Mouse (Mus musculus) T-helper 2 cell (primary cell): ENCODE data around the gene Sept8.

Source experiments
- in situ Hi-C: fragments of 300-600 bp; cut with MboI, MseI; formaldehyde crosslinking; loops from one replicate; pipeline ENCODE4 v1.15.1; 2025; ENCODE audit warnings: high pct_unique_total_duplicates

The Sept8 gene

DNA sequence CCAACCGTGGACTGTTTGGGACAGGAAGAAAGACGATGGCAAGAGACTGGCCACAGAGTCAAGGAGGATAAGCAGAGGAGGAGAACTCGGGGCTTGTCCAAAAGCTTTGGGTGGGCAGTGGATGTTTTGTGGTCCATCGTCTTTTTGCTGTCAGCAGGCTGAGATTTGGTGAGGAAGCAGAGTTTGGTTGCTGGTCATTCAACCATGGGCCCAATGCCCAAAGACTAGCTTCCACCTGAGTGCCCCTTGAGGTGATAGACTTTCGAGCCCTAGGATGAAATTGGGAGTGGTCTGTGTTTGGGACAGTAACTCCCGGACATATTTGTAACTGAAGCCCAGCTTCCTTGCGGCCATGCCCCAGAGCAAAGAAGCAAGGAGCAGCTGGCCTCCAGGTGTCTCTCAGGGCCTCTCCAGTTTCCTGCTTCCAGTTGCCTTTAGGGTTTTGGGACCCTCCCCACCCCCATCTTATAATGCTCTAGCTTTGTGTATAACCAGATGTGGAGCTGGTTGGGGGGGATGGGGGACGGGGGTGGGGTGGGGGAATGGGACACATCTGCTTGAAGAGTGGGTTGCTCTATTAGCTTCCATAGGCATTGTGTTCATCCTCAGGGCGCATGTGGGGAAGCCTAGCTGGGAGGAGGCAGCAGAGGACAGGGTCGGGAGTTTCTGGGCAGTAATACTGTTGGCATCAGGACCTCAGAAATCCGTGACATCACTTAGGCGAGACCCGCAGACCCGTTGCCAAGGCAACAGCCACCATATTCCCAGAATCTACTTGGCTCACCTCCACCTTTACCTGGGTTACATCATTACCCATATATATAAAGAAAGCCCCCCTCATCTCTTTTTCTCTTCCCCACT is 4.7 kb downstream of the Sept8 start:
- in situ Hi-C loops = no loop called here

DNA sequence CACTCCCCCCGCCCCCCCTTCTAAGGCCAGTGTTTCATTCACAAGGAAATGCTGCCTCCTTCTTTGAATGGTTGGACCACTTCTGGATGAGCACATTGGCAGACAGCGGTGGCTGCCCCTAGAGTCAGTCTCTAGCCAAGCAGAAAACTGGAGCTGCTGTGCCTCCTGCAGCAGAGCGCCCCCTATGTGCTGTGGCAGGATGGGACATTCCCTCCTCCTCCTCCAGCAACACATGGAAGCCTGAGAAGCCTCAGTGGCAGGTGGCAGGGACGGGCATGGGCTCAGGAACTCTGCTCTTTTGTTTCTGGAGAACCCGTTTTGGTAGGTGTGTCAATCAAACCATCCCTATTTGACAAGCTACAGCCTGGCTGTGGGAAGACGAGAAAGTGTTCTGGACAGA is 5.8 kb downstream of the Sept8 start:
- in situ Hi-C loops = loop anchor here (5.0 kb wide), 1 partner anchor 33 kb away; no protein-coding TSS in a partner anchor

DNA sequence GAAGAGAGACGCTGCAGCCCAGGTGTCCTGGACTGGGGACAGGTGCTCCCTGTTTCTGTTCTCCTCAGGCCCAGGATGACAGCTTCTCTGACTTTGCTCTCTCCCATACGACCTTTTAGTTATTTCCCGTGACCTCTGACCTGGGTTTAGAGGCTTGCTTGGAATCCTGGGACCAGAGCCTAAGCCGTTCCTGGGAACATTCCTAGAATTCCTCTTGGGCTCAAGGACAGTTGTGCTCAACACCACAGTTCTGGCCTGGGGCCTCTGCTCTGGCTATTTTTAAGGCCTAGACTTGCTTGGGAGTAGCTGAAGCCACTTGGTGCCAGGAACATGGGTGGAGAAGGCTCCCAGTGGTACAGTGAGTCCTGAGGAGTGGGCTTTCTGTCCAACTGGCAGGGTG is 6.4 kb downstream of the Sept8 start:
- in situ Hi-C loops = loop anchor here (5.0 kb wide), 1 partner anchor 33 kb away; no protein-coding TSS in a partner anchor

DNA sequence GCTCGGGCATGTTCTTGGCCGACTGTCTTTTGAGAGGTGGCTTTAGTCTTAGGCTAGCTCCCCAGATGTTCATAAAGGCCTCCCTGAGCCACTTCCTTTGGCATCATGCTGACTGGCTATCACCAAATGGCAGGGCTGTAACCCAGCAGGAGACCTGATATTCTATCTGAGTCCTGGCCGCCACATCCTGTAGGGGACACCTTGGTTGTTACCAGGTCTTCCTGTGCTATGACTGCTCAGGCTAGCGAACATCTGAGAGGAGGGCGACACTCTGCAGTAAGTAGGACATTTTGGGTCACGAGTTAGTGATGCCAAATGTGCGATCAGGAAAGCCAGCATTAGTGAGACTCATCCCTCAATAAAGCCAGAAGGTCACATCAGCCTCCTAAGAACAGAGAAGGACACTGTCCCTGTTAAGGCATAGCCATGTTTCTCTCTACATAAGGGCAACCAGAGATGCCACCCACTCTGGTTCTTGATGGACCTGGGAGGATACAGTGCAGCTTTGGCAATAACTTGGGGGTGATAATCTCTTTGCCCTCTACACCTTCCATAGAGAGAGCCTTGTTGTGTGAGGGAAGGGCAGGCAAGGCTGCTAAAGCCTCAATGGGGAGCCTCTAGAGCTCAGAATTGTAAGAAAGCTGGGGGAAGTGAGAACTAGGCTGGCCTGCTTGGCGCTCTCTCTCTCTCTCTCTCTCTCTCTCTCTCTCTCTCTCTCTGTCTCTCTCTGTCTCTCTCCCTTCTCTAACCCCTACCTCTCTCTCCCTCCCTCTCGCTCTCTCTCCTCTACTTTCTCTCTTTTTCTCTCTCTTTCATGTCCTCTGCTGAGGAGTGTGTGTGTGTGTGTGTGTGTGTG is 9.6 kb downstream of the Sept8 start:
- in situ Hi-C loops = loop anchor here (5.0 kb wide), 1 partner anchor 36 kb away; no protein-coding TSS in a partner anchor

DNA sequence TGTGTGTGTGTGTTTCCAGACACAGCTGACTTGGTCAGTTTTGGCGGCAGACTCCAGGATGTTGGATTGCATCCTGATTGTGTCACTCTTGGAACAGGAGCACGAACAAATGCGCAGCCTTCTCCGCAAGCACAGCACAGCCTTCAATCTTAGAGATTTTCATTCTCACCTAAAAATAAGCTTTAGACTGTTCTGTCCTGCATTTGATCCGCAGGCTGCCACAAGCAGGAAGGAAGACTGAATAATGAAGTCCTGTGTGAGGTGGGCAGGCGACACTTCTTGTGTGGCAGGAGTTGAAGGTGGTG is 10.1 kb downstream of the Sept8 start:
- in situ Hi-C loops = loop anchor here (5.0 kb wide), 1 partner anchor 37 kb away; no protein-coding TSS in a partner anchor

DNA sequence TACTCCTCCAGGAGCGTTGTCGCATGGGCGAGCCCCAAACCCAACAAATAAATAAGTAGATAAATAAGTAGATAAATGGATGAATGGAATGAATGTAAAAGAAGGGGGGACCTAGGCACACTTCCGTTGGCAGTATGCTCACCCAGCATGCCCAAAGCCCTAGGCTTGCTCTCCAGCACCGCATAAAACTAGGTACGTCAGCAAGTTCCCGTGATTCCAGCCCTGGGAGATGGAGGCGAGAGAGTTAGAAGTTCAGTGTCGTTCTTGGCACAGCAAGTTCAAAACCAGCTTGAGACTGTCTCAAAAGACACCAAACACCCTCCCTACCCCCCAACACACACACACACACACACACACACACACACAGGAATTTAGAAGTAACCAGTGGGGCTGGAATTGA is 10.9 kb downstream of the Sept8 start:
- in situ Hi-C loops = no loop called here

DNA sequence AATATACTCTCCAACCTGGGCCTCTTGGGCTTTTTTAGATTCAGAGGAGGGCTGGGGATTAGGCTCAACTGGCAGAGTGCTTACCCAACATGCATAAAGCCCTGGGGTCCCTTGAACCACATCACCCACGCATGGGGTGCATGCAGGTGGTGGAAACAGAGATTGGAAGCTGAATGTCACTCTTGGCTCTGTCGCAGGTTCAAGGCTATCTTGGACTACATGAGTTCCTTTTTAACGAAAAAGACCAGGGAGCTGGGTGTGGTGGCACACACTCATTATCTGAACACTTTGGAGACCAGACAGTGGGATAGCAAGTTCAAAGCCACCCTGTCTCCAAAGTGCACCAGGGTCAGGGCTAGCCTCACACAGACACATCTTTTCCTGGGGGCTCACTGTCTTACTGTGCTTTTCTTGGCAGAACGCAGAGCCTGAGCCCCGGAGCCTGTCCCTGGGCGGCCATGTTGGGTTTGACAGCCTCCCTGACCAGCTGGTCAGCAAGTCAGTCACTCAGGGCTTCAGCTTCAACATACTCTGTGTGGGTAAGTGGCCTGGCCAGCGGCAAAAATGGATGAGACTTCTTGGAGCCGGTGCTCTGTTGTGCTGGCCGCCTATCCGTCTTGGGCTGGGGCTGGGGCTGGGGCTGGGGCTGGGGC is 12.6 kb downstream of the Sept8 start:
- in situ Hi-C loops = no loop called here

DNA sequence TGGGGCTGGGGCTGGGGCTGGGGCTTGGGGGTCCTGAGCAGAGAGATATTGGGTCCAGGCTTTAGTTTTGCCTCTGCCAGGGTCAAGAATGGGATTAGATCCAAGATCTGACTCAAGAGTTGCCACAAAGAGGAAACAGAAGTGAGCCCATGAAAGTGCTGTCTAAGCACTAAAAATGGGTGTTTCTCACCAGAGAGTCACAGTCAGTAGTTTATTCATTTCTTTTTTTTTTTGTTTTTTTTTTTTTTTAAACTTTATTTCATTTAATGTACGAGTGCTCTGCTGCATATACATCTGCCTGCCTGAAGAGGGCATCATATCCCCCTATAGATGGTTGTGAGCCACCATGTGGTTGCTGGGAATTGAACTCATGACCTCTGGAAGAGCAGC is 13.2 kb downstream of the Sept8 start:
- in situ Hi-C loops = no loop called here

DNA sequence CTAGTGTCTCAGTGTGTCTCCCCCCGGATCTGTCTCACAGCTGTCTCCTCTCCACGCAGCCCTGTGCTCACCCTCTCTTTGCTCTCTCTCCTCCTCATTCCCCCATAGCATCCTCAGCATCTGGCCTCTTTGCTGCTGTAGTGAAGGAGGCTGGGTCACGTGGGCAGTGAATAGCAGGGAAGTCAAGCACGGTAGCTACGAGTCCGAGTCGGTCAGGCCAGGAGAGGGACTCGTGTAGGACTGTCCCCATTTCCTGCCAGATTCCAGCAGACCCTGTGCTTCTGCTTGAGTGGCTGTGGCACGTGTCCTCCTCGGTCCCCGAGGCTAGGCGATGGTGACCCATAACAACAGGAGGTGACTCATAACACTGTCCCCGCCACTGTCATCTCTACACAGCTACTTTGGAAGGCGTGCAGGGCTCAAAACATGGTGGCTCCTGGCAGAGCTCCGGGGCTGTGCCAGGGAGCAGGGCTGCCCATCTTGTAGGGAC is 20.0 kb downstream of the Sept8 start:
- in situ Hi-C loops = no loop called here

DNA sequence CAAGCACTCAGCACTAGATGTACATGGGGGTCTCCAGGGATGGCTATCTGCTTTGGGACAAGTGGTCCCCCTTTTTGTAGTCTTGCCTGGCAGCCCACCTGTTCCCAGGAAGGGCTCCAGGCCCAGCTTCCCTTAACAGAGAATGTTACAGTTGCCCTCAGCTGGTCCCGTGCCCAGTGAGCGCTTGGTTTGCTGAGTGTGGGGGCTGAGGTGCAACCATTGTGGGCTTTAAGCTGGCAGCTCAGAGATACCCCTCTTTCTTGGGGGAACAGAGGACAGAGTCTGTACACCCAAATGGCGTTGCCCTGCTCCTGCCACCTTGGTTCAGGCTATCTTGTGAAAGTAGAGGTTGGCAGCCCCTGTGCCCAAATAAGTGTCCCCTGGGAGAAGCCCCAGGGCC is 21.3 kb downstream of the Sept8 start:
- in situ Hi-C loops = no loop called here

DNA sequence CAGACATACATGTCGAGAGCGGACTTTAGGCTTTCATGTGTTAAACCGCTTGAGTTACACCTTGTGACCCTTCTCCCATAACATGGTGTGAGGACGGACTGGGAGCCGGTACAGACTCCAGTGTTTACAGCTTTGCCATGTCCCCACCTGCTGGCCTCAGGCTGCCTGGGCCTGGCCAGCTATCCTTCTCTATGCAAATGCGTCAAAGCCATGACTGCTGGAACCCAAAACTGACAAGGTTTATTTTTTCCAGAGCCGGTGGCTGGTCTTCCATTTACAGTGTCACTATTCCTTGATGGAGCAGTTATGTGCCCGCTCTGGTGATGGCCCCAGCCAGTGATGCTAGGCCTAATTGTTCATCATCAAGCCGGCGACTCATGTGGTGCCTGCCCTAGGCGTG is 22.2 kb downstream of the Sept8 start:
- in situ Hi-C loops = no loop called here

DNA sequence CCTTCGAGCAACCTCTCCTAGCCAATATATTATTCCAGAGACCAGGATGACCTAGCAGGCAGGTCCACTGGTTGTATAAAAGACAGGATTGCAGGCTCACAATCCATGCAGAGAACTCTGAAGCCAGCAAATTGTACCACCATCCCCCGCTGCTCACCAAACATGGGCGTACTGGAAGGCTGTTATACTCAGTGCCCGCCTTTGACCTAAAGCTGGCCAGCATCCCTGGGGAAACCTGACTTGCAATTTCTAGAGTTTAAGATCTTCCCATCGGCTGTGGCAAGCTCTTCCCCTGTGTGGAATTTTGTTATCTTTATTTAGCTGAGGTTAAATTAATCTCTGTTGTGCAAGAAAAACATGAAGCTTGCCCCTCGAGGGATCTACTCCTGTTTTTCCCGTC is 24.0 kb downstream of the Sept8 start:
- in situ Hi-C loops = no loop called here

DNA sequence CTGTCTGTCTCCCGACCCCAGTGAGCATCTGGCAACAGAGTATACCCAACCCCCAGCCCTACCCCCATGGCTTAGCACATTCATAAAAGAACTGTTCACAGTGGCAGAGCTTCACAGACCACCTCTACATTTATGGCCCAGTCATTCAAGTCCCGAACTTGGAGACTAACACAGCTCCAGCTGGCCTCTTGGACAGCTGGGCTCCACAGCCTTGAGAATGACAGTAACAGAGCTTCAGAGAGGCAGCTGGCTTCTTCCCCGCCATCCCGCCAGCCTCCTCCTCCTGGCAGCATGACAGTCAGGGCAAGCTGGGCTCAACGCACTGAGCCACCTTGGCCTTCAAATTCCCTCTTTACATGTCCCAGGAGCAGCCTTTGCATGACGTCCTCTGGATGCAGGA is 27.2 kb downstream of the Sept8 start:
- in situ Hi-C loops = no loop called here

DNA sequence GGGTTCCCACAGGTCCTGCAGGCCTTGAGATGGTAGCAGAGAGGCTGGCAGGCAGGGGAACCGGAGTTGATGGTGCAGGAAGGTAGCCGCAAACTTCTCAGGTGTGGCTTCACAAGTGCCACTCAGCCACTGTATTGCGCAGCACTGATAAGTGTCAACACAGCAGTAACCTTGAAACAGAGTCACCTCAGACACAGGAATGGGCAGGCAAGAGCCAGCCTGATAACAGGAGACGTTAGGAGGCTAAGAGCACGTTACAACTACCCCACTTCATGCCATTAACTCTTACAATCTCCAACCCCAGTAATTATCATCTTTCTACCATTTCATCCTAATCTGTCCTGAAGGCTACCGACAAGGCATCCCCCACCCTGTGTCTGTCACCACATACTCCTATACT is 28.5 kb downstream of the Sept8 start:
- in situ Hi-C loops = no loop called here

DNA sequence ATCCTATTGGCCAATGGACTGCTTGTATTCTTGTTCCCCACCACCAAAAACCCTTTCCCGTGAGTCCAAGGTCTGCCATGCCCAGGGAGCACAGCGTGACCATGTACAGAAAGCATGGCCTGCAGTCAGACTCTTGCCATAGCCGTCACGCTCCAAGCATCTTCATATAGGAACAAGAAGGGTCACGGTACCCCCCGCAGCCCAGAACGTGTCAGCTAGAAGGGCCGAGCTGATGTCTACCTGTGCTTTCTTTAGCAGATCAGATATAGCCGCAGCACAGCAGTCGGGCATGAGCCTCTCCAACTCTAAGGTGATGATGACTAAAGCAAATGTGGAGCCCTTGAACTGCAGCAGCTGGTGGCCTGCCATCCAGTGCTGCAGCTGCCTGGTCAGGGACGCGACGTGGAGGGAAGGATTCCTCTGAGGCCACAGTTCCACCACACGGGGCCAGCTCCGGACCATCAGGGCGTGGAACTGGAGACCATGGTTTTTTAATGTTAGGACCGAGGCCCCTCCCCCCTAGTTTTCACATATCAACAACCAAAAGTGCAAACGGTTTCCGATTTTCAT is 29.1 kb downstream of the Sept8 start:
- in situ Hi-C loops = no loop called here

DNA sequence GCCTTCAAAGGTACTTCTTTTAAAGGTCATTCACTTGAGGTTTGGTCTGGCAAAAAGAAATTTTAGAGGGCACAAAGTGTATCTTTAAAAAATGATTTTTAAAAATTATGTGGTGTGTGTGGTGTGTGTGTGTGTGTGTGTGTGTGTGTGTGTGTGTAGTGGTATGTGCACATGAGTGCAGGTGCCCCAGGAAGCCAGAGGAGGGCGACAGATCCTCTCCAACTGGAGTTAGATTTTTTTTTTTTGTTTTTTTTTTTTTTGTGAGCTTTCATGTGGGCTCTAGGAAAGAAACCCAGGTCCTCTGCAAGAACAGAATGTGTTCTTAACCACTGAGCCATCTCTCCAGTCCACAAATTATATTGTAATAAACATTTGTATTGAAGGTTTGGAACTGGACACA is 31.7 kb downstream of the Sept8 start:
- in situ Hi-C loops = no loop called here

DNA sequence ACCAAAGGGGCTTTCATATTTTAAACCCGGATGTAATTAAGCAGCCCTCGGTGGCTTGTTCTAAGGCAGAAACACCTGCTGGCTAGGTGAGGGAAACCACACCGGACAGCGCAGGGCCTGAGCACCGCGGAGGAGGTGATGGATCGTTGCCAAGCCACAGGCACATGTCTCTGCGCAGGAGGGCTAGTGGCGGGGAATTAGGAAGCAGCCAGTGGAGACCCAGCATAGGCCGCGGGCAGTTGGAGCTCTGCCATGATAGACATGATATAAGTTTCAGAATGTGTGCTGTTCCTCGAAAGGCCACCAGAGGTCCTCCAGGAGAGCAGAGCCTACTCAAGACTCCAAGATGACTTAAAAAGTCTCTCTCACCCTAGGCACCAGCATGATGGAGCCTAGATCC is 32.7 kb downstream of the Sept8 start:
- in situ Hi-C loops = no loop called here

DNA sequence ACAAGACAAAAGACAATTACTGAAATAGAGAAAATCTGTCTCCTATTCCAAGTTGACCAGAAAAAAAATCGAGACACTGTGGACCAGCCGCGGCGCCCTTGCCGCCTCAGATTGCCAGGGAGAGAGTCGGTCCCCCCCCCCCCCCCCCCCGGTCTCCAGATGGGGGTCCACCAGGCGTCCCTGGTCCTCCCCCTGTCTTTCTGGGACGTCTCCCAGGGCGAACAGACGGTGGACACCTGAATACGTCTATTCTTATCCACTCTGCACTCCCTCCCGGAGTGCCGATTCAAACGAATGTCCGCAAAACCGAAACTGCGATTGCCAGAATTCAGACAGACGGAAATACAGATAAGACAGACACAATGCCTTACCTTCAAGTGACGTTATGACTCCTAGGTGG is 37.5 kb downstream of the Sept8 start:
- in situ Hi-C loops = loop anchor here (5.0 kb wide), 1 partner anchor 476 kb away; no protein-coding TSS in a partner anchor

DNA sequence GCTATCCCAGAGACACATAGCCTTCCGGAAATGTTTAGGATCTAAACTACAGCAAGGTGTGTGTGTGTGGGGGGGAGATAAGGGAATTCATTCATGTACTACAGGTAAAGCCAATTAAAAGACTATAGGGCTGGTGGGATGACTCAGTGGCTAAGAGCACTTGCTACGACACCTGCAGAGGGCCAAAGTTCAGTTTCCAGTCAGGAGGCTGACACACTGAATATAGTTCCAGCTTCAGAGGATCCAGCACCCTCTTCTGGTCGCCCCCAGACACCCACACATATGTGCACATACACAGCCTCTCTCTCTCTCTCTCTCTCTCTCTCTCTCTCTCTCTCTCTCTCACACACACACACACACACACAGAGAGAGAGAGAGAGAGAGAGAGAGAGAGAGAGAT is 38.9 kb downstream of the Sept8 start:
- in situ Hi-C loops = loop anchor here (5.0 kb wide), 1 partner anchor 474 kb away; no protein-coding TSS in a partner anchor

DNA sequence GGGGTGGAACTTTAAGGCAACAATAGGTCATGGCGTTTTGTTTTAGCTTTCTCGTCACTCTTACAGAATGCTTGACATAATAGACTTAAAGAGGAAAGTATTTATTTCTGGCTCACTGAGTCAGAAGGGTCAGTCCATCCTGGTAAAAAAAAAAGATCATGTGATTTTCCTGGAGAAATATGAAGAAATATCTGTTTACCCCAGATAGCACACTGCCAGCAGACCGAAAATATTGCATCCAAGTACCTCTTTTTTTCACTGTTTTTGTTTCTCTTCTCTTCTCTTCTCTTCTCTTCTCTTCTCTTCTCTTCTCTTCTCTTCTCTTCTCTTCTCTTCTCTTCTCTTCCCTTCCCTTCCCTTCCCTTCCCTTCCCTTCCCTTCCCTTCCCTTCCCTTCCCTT is 40.9 kb downstream of the Sept8 start:
- in situ Hi-C loops = loop anchor here (5.0 kb wide), 1 partner anchor 472 kb away; no protein-coding TSS in a partner anchor

DNA sequence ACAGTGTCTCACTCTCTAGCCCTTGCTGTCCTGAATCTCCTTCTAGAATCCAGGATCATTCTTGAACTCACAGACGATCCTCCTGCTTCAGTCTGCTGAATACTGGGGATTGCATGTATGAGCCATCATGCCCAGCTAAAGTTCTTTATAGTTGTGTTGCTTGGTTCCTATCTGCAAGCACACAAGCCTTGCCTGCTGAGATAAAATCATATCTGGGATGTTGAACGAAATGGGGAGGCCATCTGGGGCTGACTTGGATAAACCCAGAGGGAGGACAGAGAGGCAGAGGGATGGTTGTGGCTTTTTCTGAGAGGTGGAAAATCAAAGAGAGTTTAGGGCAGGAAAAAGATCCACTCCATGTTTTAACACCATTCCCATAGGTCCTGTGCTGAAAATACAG is 42.9 kb downstream of the Sept8 start:
- in situ Hi-C loops = no loop called here

DNA sequence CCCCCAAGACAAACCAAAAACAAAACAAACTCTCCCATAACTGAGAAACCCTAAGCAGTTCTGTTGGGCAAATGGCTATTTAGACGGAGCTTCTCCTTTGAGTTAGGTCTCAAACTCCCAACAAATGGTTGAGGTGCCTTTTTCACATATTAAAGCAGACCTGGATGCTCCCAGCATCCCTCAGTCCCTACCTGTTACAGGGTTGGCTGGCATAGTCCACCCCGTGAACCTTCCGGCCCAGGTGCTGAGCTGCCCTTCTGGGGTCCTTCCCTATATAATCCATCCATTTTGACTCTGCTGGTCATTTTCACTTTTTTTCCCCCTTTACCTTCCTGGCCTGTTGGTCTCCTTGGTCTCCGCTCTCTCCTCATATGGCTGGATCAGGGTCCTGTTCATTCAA is 47.6 kb downstream of the Sept8 start:
- in situ Hi-C loops = no loop called here
